Mouse (Mus musculus) forebrain, embryonic 15.5 days (tissue): ENCODE measurements around the gene Slco6d1. TPM values are rescaled to one million over a fixed set of nuclear protein-coding genes. Genes with fewer than 3 reads are reported as not detected.
"Not testable (repeated sequence)": the region's sequence is repeated elsewhere in the genome, so short reads cannot be mapped to it uniquely, and the experiment has no call there.

Experiments used
- ATAC-seq: fragments of 200-750 bp; cut with Nextera tagmentation; replicated peaks from 2 replicates; pipeline ENCODE4 v1.8.0; 2017; ENCODE audit warnings: mild to moderate bottlenecking, moderate TSS enrichment, moderate library complexity
- H3K27ac ChIP-seq: fragments of 300-500 bp; sonication (generic); replicated peaks from 2 replicates; pipeline ENCODE4 v1.5.1; 2015; ENCODE audit warnings: mild to moderate bottlenecking, inconsistent platforms
- H3K27me3 ChIP-seq: fragments of 300-500 bp; sonication (generic); 2 replicates; pipeline ENCODE4 v1.6.1; 2015; ENCODE audit warnings: inconsistent platforms
- H3K36me3 ChIP-seq: fragments of 300-500 bp; sonication (generic); 2 replicates; pipeline ENCODE4 v1.6.1; 2015; ENCODE audit warnings: mild to moderate bottlenecking, inconsistent platforms
- H3K4me1 ChIP-seq: fragments of 300-500 bp; sonication (generic); 2 replicates; pipeline ENCODE4 v1.6.1; 2015; ENCODE audit warnings: inconsistent platforms
- H3K4me2 ChIP-seq: fragments of 300-500 bp; sonication (generic); replicated peaks from 2 replicates; pipeline ENCODE4 v1.6.1; 2015; ENCODE audit warnings: mild to moderate bottlenecking, inconsistent platforms
- H3K4me3 ChIP-seq: fragments of 300-500 bp; sonication (generic); 2 replicates; pipeline ENCODE4 v1.5.1; 2015; ENCODE audit warnings: mild to moderate bottlenecking, inconsistent platforms
- H3K9ac ChIP-seq: fragments of 300-500 bp; sonication (generic); replicated peaks from 2 replicates; pipeline ENCODE4 v1.6.1; 2015; ENCODE audit warnings: mild to moderate bottlenecking, inconsistent platforms
- H3K9me3 ChIP-seq: fragments of 300-500 bp; sonication (generic); 2 replicates; pipeline ENCODE4 v1.6.1; 2016; ENCODE audit warnings: inconsistent platforms
- WGBS: fragments of 180-500 bp; shearing (Covaris S2); methylation state at CpG from one replicate; pipeline ENCODE4 v1.1.7; 2015; ENCODE audit warnings: mixed read lengths; 5-methylcytosine and 5-hydroxymethylcytosine counted together
- polyA plus RNA-seq: library from polyadenylated mRNA; unstranded; fragments of >200 nt; fragmentation: Nextera tagmentation; extraction: Ambion mirVana; gene quantifications from 2 replicates; pipeline ENCODE4 v1.2.1, GENCODE M21; 2015

Slco6d1 gene
- not detected in 2 replicates for polyA plus RNA-seq

DNA sequence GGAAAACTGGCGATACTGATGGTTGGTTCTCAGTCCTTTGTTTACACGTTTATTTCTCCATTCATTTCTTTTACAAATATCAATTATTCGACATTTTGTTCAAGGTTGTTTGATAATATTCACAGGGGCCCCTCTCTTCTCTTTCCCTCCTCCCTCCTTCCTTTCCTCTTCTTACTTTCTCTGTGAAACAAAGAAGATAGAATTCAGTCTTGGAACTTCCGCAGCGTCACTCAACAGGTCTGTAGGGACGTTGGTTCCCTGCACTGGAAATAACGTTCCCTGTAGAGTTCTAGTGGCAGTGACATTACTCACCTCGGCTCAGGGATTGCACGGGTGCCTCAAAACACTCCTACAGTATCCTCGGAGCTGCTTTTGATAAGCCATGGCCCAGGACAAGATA, at the start of gene Slco6d1:
Slco6d1 (plus strand) TSS at position 301 of the 400 bp plus-strand sequence.
- H3K27ac ChIP-seq = no peak within 1 kb of the TSS
- H3K4me2 ChIP-seq = no peak within 1 kb of the TSS
- WGBS = 90% methylated on average over 10 of the region's 10 CpGs
- H3K9ac ChIP-seq = no peak within 1 kb of the TSS
- no peaks in the 10 kb centered on the region for H3K27me3 ChIP-seq
- ATAC-seq = no peak
- no peak within 1 kb of the TSS for H3K4me3 ChIP-seq
- H3K9me3 ChIP-seq = no peaks in the 10 kb centered on the region
- H3K36me3 ChIP-seq = no peaks in the 10 kb centered on the region
- H3K4me1 ChIP-seq = no peaks in the 10 kb centered on the region

DNA sequence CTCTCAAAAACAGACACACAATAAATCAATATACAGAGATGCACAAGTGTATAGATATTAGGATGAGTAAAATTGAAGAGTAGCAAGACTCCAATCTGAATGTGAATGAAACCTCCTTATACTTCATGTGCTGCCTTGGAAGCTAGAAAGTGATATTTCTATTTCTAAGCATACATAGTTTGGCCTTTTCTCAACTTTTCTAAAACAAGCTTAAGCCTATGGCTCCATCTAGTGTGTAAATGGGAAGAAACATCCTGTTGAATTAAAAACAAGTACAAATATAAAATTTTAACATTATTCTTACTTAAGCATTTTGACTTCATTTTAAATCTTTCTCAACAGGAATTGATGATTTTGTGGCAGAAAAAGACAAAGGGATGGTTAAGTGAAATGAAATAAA, 28.9 kb upstream of the Slco6d1 start:
- peak; percentile 26; the same call in 1 of the 2 replicates for ATAC-seq
- Histone ChIP-seq H3K4me2 (no peak overlapping the region), H3K4me3 (no peak overlapping the region)

DNA sequence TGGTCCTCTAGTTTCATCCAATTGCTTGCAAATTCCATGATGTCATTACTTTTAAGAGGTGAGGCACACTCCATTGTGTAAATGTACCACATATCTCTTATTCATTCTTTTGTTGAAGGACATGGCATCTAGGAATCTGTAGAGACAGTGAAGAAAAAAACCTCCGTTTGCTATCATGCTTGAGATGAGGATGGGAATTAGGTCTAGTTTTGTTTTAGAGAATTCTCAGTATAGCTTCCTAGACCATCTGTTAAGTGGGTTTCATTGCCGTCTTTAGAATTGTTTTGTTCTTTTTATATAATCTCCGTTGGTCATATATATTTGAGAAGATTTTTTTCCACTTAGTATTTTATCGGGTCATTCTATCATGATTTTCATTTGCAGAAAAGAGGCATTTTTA, 27.0 kb downstream of the Slco6d1 start:
- no peak for ATAC-seq
- Histone ChIP-seq H3K9me3 (no peaks in the 10 kb centered on the region), H3K27ac (no peak overlapping the region), H3K4me2 (no peak overlapping the region), H3K27me3 (no peaks in the 10 kb centered on the region), H3K9ac (no peak overlapping the region), H3K4me1 (no peaks in the 10 kb centered on the region), H3K4me3 (no peak overlapping the region), H3K36me3 (no peaks in the 10 kb centered on the region)
- WGBS = 79% methylated on average over 4 of the region's 4 CpGs

More for the DNA sequence above, 28.9 kb upstream of the Slco6d1 start:
- H3K27me3 ChIP-seq = no peaks in the 10 kb centered on the region
- no peaks in the 10 kb centered on the region for H3K9me3 ChIP-seq
- H3K27ac ChIP-seq = no peak overlapping the region
- no peaks in the 10 kb centered on the region for H3K4me1 ChIP-seq
- no peak overlapping the region for H3K9ac ChIP-seq
- no peaks in the 10 kb centered on the region for H3K36me3 ChIP-seq

DNA sequence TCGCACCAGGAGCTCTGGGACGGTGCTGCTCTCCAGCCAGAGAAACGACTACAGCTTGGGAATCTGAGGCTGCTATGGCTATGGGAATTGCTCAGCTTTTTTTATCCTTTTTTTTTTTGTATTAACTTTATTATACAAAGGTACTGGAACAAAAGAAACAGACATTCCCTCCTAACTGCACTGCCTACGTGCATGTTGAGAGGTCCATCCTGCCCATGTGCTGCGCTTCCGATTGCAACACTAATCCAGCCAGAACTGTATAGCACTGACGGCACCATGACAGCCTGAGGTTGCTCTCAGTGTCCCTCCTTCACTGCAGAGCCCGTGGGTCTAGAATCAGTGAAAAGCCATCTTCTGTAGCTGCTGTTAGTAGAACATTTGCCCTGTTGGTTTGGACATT, 38.3 kb downstream of the Slco6d1 start:
- H3K4me3 ChIP-seq, H3K4me2 ChIP-seq, ATAC-seq, H3K9me3 ChIP-seq, H3K9ac ChIP-seq, H3K27me3 ChIP-seq, H3K4me1 ChIP-seq, H3K36me3 ChIP-seq, H3K27ac ChIP-seq: not testable (repeated sequence)
- 90% methylated on average over 8 of the region's 8 CpGs for WGBS

DNA sequence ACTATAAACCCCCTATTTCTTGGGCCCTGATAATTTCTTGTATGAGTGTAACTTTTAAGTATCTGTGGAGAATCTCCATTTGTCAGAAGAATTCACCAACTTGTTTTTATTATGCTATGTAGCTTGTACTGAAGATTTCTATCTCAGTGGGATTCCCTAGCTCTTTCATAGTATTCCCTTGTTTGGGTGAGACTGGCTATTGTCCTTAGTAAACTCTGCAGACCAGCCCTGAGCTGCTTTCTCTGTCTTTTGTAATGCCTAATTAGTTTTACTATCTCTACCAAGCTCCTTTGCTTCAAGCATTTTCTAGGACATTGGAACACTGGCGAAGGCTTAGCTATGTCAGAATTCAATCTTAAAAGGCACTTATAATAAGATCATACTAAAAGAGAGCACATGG, 55.5 kb downstream of the Slco6d1 start:
- H3K9ac ChIP-seq, H3K4me3 ChIP-seq, ATAC-seq, H3K9me3 ChIP-seq, H3K27me3 ChIP-seq, H3K36me3 ChIP-seq, H3K4me1 ChIP-seq, H3K27ac ChIP-seq, H3K4me2 ChIP-seq: not testable (repeated sequence)
- WGBS = 75% methylated on average over 1 of the region's 1 CpGs

DNA sequence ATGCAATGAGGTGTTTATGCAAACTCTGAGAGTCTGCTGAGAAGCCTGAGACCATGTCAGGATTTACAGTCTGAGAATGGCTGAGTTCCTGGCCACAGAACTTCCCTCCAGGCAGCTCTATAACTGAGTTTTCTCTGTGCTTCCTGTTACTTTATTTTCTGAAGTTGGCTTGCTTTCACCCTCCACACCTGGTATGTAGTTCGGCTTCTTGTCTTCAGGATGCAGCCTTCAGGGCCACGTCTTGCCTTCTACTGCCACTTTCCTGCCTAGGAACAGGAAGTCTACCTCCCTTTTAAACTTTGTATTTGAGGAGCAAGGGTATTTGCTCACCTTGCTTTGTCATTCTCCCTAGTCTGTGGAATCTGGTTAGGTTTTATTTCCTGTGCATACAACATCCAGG, 58.3 kb downstream of the Slco6d1 start:
- WGBS = 92% methylated on average over 2 of the region's 2 CpGs
- Histone ChIP-seq H3K4me3 (no peak overlapping the region), H3K9ac (no peak overlapping the region), H3K36me3 (no peaks in the 10 kb centered on the region), H3K9me3 (no peaks in the 10 kb centered on the region), H3K4me1 (no peaks in the 10 kb centered on the region), H3K4me2 (no peak overlapping the region), H3K27me3 (no peaks in the 10 kb centered on the region), H3K27ac (no peak overlapping the region)
- ATAC-seq = no peak

DNA sequence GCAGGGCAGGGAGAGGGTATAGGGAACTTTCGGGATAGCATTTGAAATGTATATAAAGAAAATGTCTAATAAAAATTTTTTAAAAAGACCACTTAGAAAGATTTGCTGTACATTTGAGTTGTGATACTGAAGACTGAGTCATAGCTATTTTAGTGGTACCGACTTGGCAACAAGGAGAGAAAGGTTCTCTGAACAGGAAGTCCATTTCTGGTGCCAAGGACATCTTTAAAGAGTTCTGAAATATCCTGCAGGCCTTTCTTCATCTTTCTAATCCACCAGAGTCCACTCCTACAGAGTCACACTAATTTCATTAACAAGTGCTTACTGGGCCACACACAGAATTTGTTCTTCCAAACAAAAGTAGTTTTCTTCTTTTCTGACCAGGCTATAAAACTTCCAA, 85.1 kb downstream of the Slco6d1 start:
- Histone ChIP-seq H3K36me3 (no peaks in the 10 kb centered on the region), H3K27me3 (no peaks in the 10 kb centered on the region), H3K9ac (no peak overlapping the region), H3K4me1 (no peaks in the 10 kb centered on the region), H3K4me3 (no peak overlapping the region), H3K9me3 (no peaks in the 10 kb centered on the region), H3K4me2 (no peak overlapping the region), H3K27ac (no peak overlapping the region)
- ATAC-seq = no peak
- 85% methylated on average over 2 of the region's 2 CpGs for WGBS

DNA sequence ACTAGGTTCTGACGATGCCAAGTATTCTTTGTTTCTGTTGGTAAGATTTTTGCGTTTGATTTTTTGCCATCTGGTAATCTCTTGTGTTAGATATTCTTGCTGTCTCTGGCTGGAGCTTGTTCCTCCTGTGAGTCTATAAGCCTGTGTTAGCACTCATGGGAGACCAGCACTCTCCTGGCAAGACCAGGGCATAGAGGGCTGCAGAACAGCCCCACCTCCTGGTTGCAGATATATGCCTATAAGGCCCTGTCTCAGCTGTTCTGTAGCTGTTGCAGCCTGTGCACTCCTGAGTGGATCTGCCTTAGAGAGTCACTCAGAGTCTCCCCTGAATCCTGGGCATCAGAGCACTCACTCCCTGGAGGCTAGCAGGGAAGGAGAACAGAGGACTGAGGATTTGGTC, 102.1 kb downstream of the Slco6d1 start:
- H3K4me3 ChIP-seq = no peak overlapping the region
- WGBS = 79% methylated on average over 2 of the region's 2 CpGs
- peak; percentile 43; the same call in 1 of the 2 replicates for ATAC-seq
- H3K9ac ChIP-seq = no peak overlapping the region
- H3K4me2 ChIP-seq = no peak overlapping the region
- no peaks in the 10 kb centered on the region for H3K9me3 ChIP-seq
- no peaks in the 10 kb centered on the region for H3K36me3 ChIP-seq
- H3K27ac ChIP-seq = no peak overlapping the region
- H3K4me1 ChIP-seq = no peaks in the 10 kb centered on the region
- H3K27me3 ChIP-seq = no peaks in the 10 kb centered on the region

DNA sequence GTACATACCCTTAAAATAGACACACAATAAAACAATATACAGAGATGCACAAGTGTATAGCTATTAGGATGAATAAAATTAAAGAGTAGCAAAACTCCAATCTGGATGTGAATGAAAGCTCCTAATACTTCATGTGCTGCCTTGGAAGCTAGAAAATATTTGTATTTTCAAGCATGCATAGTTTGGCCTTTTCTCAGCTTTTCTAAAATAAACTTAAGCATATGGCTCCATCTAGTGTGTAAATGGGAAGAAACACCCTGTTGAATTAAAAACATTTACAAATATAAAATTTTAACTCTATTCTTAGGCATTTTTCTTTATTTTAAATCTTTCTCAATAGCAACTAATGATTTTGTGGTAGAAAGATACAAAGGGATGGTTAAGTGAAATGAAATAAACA, 102.6 kb downstream of the Slco6d1 start:
- no peaks in the 10 kb centered on the region for H3K9me3 ChIP-seq
- no peaks in the 10 kb centered on the region for H3K27me3 ChIP-seq
- 0 out of 2 replicates have a peak, but pooled peaks have one; percentile 32 for ATAC-seq
- no peaks in the 10 kb centered on the region for H3K4me1 ChIP-seq
- H3K36me3 ChIP-seq = no peaks in the 10 kb centered on the region
- H3K4me2 ChIP-seq = no peak overlapping the region
- H3K4me3 ChIP-seq = no peak overlapping the region
- H3K27ac ChIP-seq = no peak overlapping the region
- no peak overlapping the region for H3K9ac ChIP-seq

DNA sequence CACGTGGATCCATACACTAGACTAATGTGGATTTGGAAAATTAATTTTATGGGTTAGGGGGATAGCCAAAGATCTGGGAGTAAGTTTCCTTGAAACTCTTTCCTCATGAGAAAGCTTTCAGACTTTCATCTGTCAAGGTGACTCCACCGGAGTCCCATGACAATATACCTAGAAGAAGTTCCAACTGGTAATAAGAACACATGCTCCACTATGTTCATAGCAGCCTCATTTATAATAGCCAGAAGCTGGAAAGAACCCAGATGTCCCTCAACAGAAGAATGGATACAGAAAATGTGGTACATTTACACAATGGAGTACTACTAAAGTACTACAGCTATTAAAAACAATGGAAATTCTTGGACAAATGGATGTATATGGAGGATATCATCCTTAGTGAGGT, 107.4 kb downstream of the Slco6d1 start:
- not testable (repeated sequence) for H3K4me1 ChIP-seq, H3K9ac ChIP-seq, ATAC-seq, H3K4me2 ChIP-seq, H3K4me3 ChIP-seq, H3K36me3 ChIP-seq, H3K27ac ChIP-seq, H3K27me3 ChIP-seq, H3K9me3 ChIP-seq
- WGBS = 81% methylated on average over 2 of the region's 2 CpGs

DNA sequence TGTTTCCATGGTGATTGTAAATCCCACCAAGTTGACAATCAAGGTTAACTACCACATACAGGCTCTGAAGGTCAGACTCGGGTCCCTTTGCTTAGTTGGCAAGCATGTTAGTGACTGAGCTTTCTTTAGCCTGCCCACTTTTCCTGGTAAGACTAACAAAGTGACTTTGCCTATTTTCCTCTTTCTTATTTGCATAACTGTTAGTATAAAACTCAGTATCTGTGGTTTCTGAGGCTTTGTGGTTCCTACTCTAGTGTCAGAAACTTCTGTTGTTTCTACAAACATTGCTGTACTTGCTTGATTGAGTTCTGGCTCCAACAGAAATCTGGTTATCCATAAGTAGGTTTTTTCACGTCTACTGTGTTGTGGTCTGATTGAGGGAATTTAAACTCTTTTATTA, 124.4 kb downstream of the Slco6d1 start:
- no peaks in the 10 kb centered on the region for H3K27me3 ChIP-seq
- H3K36me3 ChIP-seq = no peaks in the 10 kb centered on the region
- no peak overlapping the region for H3K4me3 ChIP-seq
- H3K9me3 ChIP-seq = no peaks in the 10 kb centered on the region
- no peak for ATAC-seq
- H3K4me1 ChIP-seq = no peaks in the 10 kb centered on the region
- no peak overlapping the region for H3K4me2 ChIP-seq
- H3K9ac ChIP-seq = no peak overlapping the region
- H3K27ac ChIP-seq = no peak overlapping the region
- WGBS = 71% methylated on average over 2 of the region's 2 CpGs

DNA sequence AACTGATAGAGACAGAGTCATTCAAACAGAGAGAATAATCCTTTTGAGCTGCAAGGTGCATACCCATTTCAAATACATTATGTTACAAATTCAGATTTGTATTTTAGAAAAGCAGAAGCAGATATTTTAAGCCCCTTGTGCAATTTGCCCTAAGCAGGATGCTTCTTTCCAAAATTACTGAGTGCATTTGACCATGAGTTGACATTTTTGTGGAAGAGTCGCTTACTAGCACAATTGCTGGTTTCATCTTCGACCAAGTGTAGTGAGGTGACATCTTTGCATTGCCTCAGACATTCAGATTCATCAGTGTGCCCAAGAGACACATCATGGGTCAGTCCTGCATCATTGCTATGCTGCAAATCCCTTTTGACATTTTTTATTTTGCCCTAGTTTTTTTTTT, 133.5 kb downstream of the Slco6d1 start:
- Histone ChIP-seq H3K4me1 (no peaks in the 10 kb centered on the region), H3K36me3 (no peaks in the 10 kb centered on the region), H3K27ac (no peak overlapping the region), H3K4me3 (no peak overlapping the region), H3K27me3 (no peaks in the 10 kb centered on the region), H3K4me2 (no peak overlapping the region), H3K9me3 (no peaks in the 10 kb centered on the region), H3K9ac (no peak overlapping the region)
- 88% methylated on average over 2 of the region's 2 CpGs for WGBS
- ATAC-seq = no peak

DNA sequence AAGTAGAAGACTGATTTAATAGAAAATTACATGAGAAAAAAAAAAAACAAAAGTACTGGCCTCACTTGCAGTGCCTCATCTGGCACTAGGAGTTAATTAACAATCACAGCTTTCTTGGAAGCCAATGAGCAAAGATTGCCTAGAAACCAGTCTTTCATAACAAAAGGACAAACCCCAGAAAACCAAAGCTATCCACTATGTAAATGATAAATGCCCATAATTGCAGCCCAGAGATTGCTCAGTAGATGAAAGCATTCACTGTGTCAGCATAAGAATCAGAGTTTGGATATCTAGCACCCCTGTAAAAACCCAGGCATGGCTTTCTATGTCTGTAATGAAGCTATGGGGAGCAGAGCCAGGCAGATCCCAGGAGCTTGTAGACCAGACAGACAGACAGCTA, 144.8 kb downstream of the Slco6d1 start:
- Histone ChIP-seq H3K27ac (0 out of 2 replicates have a peak overlapping the region, but pooled peaks have one; percentile 11), H3K9me3 (no peaks in the 10 kb centered on the region), H3K9ac (no peak overlapping the region), H3K27me3 (no peaks in the 10 kb centered on the region), H3K4me2 (no peak overlapping the region), H3K36me3 (no peaks in the 10 kb centered on the region), H3K4me1 (no peaks in the 10 kb centered on the region), H3K4me3 (no peak overlapping the region)
- ATAC-seq = peak; percentile 46; the same call in 1 of the 2 replicates
